Mouse (Mus musculus) liver, embryonic 11.5 days (tissue): ENCODE results near the gene 1700001L19Rik. TPM values are rescaled to one million over a fixed set of nuclear protein-coding genes. Genes with fewer than 3 reads are reported as not detected.

ENCODE experiments used
- ATAC-seq: fragments of 200-750 bp; cut with Nextera tagmentation; replicated peaks from 2 replicates; pipeline ENCODE4 v1.8.0; 2017; ENCODE audit warnings: moderate number of reproducible peaks, mild to moderate bottlenecking, moderate TSS enrichment, moderate library complexity; ENCODE audit not compliant: low FRiP score
- DNase-seq: peaks from one replicate; pipeline ENCODE4 v3.0.0-alpha.2; 2017; ENCODE audit warnings: low spot score
- H3K27ac ChIP-seq: fragments of 300-500 bp; sonication (generic); 2 replicates; pipeline ENCODE4 v1.5.1; 2014; ENCODE audit warnings: mild to moderate bottlenecking, low read depth, low read length, control low read depth
- H3K27me3 ChIP-seq: fragments of 300-500 bp; sonication (generic); replicated peaks from 2 replicates; pipeline ENCODE4 v1.6.1; 2014; ENCODE audit warnings: low read length, mixed read lengths; ENCODE audit not compliant: control insufficient read depth, insufficient read depth
- H3K36me3 ChIP-seq: fragments of 300-500 bp; sonication (generic); 2 replicates; pipeline ENCODE4 v1.6.1; 2014; ENCODE audit warnings: mild to moderate bottlenecking, low read length, moderate library complexity, mixed read lengths; ENCODE audit not compliant: control insufficient read depth, insufficient read depth
- H3K4me1 ChIP-seq: fragments of 300-500 bp; sonication (generic); replicated peaks from 2 replicates; pipeline ENCODE4 v1.6.1; 2014; ENCODE audit warnings: low read length, mixed read lengths; ENCODE audit not compliant: control insufficient read depth, insufficient read depth
- H3K4me2 ChIP-seq: fragments of 300-500 bp; sonication (generic); 2 replicates; pipeline ENCODE4 v1.6.1; 2014; ENCODE audit warnings: mild to moderate bottlenecking, control low read depth, moderate library complexity
- H3K4me3 ChIP-seq: fragments of 300-500 bp; sonication (generic); 2 replicates; pipeline ENCODE4 v1.5.1; 2014; ENCODE audit warnings: low read depth, low read length, control low read depth
- H3K9ac ChIP-seq: fragments of 300-500 bp; sonication (generic); 2 replicates; pipeline ENCODE4 v1.6.1; 2014; ENCODE audit warnings: low read depth, low read length, control low read depth
- H3K9me3 ChIP-seq: fragments of 300-500 bp; sonication (generic); 2 replicates; pipeline ENCODE4 v1.6.1; 2016; ENCODE audit warnings: low read length, inconsistent platforms, mixed read lengths; ENCODE audit not compliant: control insufficient read depth
- WGBS: fragments of 180-500 bp; shearing (Covaris S2); extraction: QIAGEN DNeasy Blood & Tissue Kit; methylation state at CpG from one replicate; pipeline ENCODE4 v1.1.7; 2014; 5-methylcytosine and 5-hydroxymethylcytosine counted together
- polyA plus RNA-seq: library from polyadenylated mRNA; unstranded; fragments of >200 nt; fragmentation: Nextera tagmentation; extraction: Ambion mirVana; gene quantifications from 2 replicates; pipeline ENCODE4 v1.2.1, GENCODE M21; 2014

The 1700001L19Rik gene
- polyA plus RNA-seq, 1 experiment from 2014 or later: not detected

GRCm38 (mm10) chr13:68577945-68578344 lies 19.3 kb upstream of the 1700001L19Rik start:
- no peak overlapping the region for H3K9ac ChIP-seq
- no peak overlapping the region for H3K27ac ChIP-seq
- H3K4me3 ChIP-seq: no peak overlapping the region
- H3K4me2 ChIP-seq: no peak overlapping the region
- H3K9me3 ChIP-seq: no peaks in the 10 kb centered on the region
- no peaks in the 10 kb centered on the region for H3K27me3 ChIP-seq
- 91% methylated on average over 7 of the region's 7 CpGs for WGBS
- no peak for ATAC-seq
- H3K36me3 ChIP-seq: peaks cover 12% of the 10 kb centered on the region; the same call in 1 of the 2 replicates
- DNase-seq: no peak
- peaks cover 2% of the 10 kb centered on the region; the same call in 1 of the 2 replicates for H3K4me1 ChIP-seq

GRCm38 (mm10) chr13:68581086-68581740 lies 16.0 kb upstream of the 1700001L19Rik start:
- Histone ChIP-seq H3K27ac (peak overlapping the region; percentile 84), H3K9me3 (no peaks in the 10 kb centered on the region), H3K4me3 (peak overlapping the region; percentile 88), H3K4me2 (peak overlapping the region; percentile 90), H3K36me3 (peaks cover 31% of the 10 kb centered on the region; the same call in 1 of the 2 replicates), H3K9ac (peak overlapping the region; percentile 84), H3K4me1 (peaks cover 4% of the 10 kb centered on the region; the same call in 1 of the 2 replicates), H3K27me3 (no peaks in the 10 kb centered on the region)
- 20% methylated on average over 14 of the region's 14 CpGs for WGBS
- ATAC-seq (no peak), DNase-seq (no peak)

- ATAC-seq (peak; percentile 99), DNase-seq (peak; percentile 99)
- Histone ChIP-seq H3K4me2 (peak within 1 kb of the TSS; percentile 90), H3K9ac (peak within 1 kb of the TSS; percentile 84), H3K4me1 (peaks cover 4% of the 10 kb centered on the region; the same call in 1 of the 2 replicates), H3K36me3 (peaks cover 31% of the 10 kb centered on the region; the same call in 1 of the 2 replicates), H3K27me3 (no peaks in the 10 kb centered on the region), H3K27ac (peak within 1 kb of the TSS; percentile 84), H3K9me3 (no peaks in the 10 kb centered on the region), H3K4me3 (peak within 1 kb of the TSS; percentile 88)
- WGBS: under 1% methylated on average over 79 of the region's 81 CpGs
These were observed 15.3 kb upstream of the 1700001L19Rik start, which contains the start of the genes Mtrr and Fastkd3 for GRCm38 (mm10) chr13:68581747-68582516. Mtrr (minus strand) TSS chr13:68582149. Fastkd3 (plus strand) TSS chr13:68582234.

GRCm38 (mm10) chr13:68582517-68582780 lies 14.8 kb upstream of the 1700001L19Rik start:
- no peaks in the 10 kb centered on the region for H3K27me3 ChIP-seq
- H3K9ac ChIP-seq: peak overlapping the region; percentile 84
- ATAC-seq (peak; percentile 8; the same call in 1 of the 2 replicates), DNase-seq (no peak)
- H3K4me3 ChIP-seq: peak overlapping the region; percentile 88
- peaks cover 4% of the 10 kb centered on the region; the same call in 1 of the 2 replicates for H3K4me1 ChIP-seq
- peak overlapping the region; percentile 90 for H3K4me2 ChIP-seq
- H3K9me3 ChIP-seq: no peaks in the 10 kb centered on the region
- peaks cover 33% of the 10 kb centered on the region; the same call in 1 of the 2 replicates for H3K36me3 ChIP-seq
- 0% methylated on average over 11 of the region's 11 CpGs for WGBS
- H3K27ac ChIP-seq: peak overlapping the region; percentile 43; the same call in 1 of the 2 replicates

DNA sequence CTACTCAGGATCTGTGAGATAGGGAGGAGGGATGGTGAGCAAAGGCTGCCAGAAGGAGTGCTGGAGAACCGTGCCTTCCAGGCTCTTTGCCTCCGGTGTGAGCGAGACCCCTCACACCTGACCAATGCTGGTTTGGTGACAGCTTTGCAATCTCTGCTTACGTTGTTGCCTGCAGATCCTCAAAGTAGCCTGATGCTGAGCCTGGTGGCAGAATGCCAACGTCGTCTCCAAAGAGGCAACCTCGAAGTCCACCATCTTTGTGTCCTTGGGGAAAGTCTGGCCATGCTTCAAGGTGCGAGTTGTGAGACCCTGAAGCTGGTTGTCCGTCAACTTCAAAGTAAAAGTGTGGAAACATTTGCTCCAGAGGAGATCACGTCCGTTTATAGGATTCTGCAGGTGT lies 13.3 kb upstream of the 1700001L19Rik start:
- H3K4me3 ChIP-seq: no peak overlapping the region
- H3K4me1 ChIP-seq: peaks cover 4% of the 10 kb centered on the region; the same call in 1 of the 2 replicates
- no peak overlapping the region for H3K4me2 ChIP-seq
- no peaks in the 10 kb centered on the region for H3K27me3 ChIP-seq
- H3K9ac ChIP-seq: no peak overlapping the region
- ATAC-seq: no peak
- 94% methylated on average over 11 of the region's 11 CpGs for WGBS
- H3K9me3 ChIP-seq: no peaks in the 10 kb centered on the region
- H3K36me3 ChIP-seq: peaks cover 48% of the 10 kb centered on the region
- DNase-seq: no peak
- H3K27ac ChIP-seq: no peak overlapping the region

- 89% methylated on average over 7 of the region's 7 CpGs for WGBS
- Histone ChIP-seq H3K27me3 (no peaks in the 10 kb centered on the region), H3K9ac (no peak overlapping the region), H3K36me3 (peaks cover 49% of the 10 kb centered on the region), H3K4me2 (no peak overlapping the region), H3K4me3 (no peak overlapping the region), H3K4me1 (peaks cover 4% of the 10 kb centered on the region; the same call in 1 of the 2 replicates), H3K27ac (no peak overlapping the region), H3K9me3 (no peaks in the 10 kb centered on the region)
- DNase-seq (no peak), ATAC-seq (no peak)
These were observed 11.8 kb upstream of the 1700001L19Rik start for GRCm38 (mm10) chr13:68585441-68585840.

- H3K27ac ChIP-seq: no peak overlapping the region
These were observed 8.9 kb upstream of the 1700001L19Rik start for GRCm38 (mm10) chr13:68588352-68588751.

DNA sequence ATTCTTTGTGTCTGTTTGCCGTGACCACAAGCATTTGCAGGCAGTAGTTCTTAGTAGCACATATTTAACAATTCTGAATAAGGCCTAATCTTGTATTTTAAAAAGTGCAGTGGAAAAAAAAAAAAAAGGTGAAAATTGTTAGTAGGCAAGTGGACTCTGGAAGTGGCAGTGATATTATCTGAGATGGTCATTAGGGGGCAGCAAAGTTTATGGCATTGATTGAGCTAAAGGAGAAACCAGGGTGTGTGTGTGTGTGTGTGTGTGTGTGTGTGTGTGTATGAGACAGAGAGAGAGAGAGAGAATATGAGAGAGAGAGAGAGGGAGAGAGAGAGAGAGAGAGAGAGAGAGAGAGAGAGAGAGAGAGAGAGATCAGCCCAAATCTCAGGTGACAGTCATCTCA lies 3.4 kb upstream of the 1700001L19Rik start:
- H3K4me3 ChIP-seq: no peak overlapping the region
- DNase-seq: no peak
- no peak overlapping the region for H3K4me2 ChIP-seq
- H3K36me3 ChIP-seq: peaks cover 22% of the 10 kb centered on the region
- H3K27ac ChIP-seq: no peak overlapping the region
- no peak overlapping the region for H3K9ac ChIP-seq
- ATAC-seq: no peak
- H3K9me3 ChIP-seq: no peaks in the 10 kb centered on the region
- peaks cover 3% of the 10 kb centered on the region; the same call in 1 of the 2 replicates for H3K4me1 ChIP-seq
- no peaks in the 10 kb centered on the region for H3K27me3 ChIP-seq
- 78% methylated on average over 1 of the region's 1 CpGs for WGBS

More at GRCm38 (mm10) chr13:68588352-68588751, 8.9 kb upstream of the 1700001L19Rik start:
- DNase-seq (no peak), ATAC-seq (no peak)
- Histone ChIP-seq H3K9me3 (no peaks in the 10 kb centered on the region), H3K27me3 (no peaks in the 10 kb centered on the region), H3K4me2 (no peak overlapping the region), H3K36me3 (peaks cover 64% of the 10 kb centered on the region), H3K4me1 (no peaks in the 10 kb centered on the region; the same call in 1 of the 2 replicates), H3K4me3 (no peak overlapping the region), H3K9ac (no peak overlapping the region)
